Mouse (Mus musculus): ENCODE results near the gene Gdpd3.

GRCm38 (mm10) chr7:126789141-126789540 is 23.0 kb downstream of the Gdpd3 start:
- TF ChIP-seq CTCF (IDR thresholded peaks at IDR 0.05; ENCODE audit: control insufficient read depth, insufficient read depth, low read length) (no peak), POLR2A (IDR thresholded peaks at IDR 0.05; ENCODE audit: borderline replicate concordance, control insufficient read depth, low read depth, low read length) (no peak)
